Mouse (Mus musculus) spleen, postnatal 14 days (tissue): ENCODE data around the gene Ralgapa1.

ENCODE experiments used
- DNase-seq, 2 experiments: peaks; one replicate each; pipeline ENCODE4 v3.0.0; 2021 to 2022; ENCODE audit warnings: low spot score in 2 of 2

The Ralgapa1 gene

DNA sequence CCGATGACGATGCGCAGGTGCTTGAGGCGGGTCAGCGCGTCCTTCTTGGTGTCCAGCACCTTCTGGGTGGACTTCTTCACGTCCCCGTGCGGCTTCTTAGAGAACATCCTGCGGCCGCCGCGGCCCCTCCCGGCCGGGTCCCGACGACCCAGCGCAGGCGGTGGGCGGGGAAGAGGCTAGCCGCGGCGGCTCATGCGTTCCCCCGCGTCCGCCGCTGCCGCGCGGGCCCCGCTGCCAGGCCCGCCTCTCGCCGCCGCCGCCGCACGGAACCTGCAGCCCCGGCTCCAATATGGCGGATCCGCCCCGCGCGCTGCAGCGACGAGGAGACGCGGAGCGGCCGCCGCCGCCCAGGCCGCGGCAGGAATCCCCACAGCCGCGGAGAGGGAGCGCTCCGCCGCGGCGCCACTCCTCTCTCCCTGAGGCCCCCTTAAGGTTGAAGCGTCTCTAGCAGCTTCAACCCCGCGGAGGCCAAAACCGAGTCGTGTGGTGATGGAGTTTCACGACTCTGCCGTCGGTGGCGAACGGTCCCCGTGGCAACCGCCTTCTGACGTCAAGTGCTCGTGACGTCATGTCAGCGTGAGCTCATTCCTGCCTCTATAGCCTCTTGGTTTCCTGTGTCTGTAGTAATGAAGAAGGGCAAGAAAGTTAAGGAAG, at the start of gene Ralgapa1:
TSS of gene Ralgapa1 (minus strand) at position 507 of the 654 bp plus-strand sequence.
- DNase-seq, result peak; percentile 70 to 86

DNA sequence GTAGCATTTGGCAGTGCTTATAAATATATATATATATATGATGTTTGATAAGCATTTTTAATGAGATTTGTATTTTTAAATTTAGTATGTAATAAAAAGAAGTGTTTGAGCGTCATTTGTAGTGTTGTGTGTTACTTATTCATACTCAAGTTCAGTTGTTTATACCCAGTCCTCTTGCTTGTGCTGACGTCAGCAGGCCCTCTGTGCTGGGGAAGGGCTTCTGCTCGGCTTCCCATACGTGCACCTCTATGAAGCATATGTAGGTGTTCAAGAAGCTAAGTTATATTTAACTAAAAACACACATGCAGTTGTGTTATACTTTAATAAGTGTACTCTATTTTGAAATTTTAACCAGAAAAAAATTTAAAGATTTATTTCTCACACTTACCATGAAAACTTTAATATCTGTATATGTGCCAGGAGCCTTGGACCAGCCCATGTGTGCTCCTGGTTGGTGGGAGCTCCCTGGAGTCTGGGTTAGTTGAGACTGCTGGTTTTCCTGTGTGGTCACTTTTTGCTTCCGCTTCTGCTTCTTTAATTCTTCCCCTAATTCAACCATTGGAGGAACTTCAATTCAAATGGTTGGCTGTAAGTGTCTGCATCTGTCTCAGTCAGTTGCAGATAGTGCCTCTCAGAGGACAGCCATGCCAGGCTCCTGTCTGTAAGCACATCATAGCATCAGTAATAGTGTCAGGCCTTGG, 48.8 kb upstream of the Ralgapa1 start:
- no peak for DNase-seq

DNA sequence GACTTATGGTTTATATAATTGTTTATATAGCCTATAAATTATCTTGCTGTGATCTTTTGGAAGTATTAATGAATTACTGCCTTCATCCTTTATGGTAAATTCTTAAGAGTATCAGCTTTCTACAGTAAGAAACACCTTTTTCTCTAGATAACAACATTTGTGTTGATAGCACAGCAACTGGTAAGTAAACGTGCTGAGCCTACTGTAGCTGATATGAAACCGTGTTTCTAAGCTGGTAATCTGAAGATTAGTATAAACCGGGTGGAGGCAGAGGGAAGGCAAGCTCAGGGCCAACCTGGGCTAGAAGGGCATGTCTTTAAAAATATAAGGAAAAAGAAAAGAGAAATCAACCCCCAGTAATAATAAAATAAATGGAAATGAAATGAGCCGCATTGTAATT, 46.8 kb upstream of the Ralgapa1 start:
- no peak for DNase-seq

DNA sequence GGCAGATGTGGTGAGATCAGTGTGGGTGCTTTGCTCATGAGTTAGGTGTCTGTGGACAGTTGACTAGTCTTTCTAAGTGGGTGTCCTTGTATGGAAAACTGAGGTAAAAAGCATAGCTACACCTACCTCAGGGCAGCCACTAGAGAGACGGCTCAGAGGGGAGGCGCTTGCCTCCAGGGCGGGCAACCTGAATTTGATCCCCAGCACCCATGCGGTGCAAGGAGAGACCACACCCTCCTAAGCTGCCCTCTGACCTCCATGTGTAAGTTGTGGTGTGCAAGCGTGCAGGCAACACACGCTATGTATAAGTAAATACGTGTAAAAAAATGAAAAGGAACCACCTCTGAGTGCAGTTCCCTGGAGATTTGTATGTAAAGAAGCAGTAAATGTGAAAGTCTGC, 39.7 kb upstream of the Ralgapa1 start:
- no peak for DNase-seq

DNA sequence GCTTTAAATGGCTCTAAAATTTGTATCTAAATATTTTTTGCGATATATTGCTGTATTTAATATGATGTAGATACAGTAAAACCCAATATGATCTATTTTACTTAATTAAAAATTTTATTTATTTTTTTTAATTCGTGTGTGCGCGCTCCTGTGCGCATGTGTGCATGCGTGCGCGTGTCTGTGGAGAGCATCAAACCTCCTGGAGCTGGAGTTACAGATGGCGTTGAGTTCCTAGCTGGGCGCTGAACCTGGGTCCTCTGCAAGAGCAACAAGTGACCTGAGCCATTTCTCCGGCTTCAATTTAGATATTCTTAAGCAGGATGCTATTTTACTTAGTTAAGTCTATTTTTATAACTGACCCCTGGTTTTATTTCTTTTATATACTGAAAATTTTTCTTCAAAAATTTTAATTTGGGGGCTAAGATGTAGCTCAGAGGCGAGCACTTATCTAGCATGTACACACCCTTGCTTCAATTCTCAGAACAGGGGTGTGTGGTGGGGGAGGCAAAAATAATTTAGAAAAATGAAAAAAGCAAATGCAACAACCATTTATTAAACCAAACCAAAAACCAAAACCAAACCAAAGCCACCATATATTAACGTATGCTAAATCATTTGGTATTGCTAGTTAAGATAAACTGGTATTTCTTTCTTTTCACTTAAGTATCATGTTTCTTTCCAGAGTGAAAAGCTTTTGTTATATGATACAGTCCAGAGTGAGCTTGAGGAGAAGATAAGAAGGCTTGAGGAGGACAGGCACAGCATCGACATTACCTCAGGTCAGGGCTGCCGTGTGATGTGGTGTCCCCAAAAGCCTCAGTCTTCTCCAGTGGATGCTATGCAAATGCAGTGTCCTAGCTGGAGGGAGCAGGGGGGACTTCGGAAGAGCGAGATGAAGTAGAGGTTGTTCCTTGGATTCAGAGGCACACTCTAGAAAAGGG, 38.7 kb upstream of the Ralgapa1 start:
- no peak for DNase-seq

DNA sequence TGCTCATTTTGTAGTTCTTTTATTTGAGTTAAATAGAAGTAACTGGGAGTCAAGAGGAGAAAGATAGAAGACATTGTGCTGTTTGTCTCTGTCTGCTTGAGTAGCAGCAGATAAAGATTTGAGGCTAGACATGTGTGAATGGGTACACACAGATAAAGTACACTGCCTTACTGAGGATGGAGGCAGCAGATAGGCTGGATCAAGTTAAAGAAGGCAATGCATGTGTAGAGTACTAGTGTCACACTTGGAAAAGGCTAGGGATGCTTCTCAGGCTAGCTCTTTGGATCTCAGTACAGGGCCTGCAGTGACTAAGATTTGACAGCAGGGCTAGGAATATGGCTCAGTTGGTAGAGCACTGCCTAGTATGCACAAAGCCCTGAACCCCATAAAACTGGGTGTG, 29.7 kb upstream of the Ralgapa1 start:
- DNase-seq, result no peak

DNA sequence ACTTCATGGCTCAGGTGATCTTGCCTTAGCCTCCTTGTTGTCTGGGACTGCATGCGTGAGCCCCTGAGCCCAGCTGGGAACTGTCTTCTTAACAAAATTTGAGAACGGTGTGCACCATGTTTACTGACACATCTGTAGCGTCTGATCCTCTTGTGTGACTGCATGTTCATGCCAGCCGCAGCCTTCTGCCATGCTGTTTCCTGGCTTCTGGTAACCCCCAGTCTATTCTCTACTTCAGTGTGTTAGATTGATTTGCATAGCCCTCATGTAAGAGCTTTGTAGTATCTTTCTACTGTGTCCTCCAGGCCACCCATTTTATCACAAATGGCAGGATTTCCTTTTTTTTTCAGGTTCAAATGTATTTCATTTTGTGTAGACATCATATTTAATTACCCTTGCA, 26.9 kb upstream of the Ralgapa1 start:
- DNase-seq, result no peak

DNA sequence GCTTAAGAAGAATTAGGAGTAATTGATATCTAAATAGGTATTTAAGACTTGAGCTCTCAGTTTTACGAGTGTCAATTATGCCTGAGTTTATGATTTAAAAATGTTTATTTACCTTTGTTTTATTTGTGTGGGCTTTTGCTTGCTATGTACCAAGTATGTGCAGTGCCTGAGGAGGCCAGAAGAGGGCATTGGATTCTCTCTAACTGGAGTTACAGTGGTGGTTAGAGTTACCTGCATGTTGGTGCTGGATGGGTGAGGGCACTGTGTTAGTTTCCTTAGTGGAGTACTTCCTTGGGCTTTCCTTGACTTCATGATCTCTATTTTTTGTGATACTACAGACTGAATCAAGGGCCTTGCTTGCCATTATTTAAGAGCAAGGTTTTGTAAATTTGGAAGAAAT, 25.8 kb upstream of the Ralgapa1 start:
- DNase-seq, result no peak

DNA sequence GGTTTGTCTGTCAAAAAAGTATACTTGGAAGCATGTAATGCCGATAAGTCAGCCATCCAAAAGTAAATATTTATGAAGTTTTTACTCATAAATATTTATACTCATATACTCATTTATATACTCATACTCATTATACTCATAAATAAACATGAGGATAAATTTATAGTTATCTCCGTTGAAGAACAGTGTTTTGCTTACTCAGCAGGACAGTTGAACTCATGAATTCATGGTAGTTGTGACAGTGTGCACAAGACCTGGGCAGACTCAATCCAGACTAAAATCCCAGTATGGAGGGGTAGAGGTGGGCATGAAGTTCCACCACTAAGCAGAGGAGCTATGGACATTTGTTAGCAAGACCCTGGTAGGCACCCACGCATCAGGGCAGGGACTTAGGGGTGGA, 16.5 kb upstream of the Ralgapa1 start:
- no peak for DNase-seq

DNA sequence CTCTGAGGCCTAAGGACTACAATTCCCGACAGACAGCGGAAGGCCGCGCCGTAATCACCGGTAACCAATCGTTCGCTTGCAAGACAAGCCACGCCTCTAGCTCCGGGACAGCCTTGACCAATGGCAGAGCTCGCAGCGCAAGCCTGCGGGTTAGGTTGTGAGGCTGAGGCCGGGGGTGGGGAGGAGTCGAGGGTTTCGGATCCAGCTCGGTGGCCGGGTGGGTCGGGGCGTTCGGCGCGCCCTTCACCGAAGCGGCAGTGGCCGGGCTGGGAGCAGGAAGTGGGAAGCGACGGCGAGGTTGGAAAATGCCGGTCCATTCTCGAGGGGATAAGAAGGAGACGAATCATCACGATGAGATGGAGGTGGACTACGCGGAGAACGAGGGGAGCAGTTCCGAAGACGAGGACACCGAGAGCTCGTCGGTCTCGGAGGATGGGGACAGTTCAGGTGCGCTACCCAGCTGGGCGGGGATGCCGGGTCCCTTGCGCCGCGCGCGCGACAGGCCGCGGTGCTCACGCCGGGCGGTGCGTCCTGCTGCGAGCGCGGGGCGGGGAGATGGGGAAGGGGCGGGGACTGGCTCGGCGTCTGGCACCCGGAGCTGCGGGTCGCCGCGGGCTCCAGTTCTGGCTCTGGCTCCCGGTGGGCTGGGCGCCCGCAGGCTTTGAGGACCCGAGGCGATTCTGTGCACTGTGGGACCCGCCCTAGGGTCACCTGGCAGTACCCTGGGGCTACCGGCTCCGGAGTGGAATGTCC, 15.4 kb upstream of the Ralgapa1 start, which contains the start of gene Brms1l:
TSS of gene Brms1l (plus strand) at position 126 of the 753 bp plus-strand sequence.
- DNase-seq, result peak; percentile 87 to 92

DNA sequence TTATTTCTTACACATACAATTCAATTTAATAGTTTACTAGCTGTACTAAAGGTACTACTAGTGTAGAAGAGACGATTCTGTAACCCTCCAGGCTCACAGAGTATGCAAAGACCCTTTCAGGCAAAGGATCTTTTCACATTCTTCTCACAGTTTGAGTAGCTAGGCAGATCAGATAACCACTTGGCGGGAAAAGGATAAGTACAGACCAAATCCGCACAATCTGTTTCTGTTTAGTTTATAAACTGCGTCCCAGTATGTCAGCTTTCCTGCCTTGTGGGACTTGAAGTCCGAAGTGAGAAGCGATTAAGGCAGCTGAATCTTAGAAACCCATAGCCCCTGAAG, 14.9 kb upstream of the Ralgapa1 start:
- no peak for DNase-seq

DNA sequence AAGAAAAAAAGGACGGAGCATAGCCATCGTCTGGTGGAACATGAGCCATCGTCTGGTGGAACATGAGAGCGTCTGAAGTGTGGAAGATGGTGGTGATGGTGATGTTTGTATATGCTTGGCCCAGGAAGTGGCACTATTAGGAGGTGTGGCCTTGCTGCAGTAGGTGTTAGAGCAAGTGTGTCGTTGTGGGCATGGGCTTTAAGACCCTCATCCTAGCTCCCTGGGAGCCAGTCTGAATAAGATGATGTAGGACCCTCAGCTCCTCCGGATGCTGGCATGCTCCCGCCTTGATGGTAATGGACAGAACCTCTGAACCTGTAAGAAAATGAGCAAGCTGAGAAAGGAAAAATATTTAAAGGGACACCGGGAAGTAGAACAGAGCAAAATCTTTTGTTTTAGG, 13.9 kb upstream of the Ralgapa1 start:
- DNase-seq, result no peak

DNA sequence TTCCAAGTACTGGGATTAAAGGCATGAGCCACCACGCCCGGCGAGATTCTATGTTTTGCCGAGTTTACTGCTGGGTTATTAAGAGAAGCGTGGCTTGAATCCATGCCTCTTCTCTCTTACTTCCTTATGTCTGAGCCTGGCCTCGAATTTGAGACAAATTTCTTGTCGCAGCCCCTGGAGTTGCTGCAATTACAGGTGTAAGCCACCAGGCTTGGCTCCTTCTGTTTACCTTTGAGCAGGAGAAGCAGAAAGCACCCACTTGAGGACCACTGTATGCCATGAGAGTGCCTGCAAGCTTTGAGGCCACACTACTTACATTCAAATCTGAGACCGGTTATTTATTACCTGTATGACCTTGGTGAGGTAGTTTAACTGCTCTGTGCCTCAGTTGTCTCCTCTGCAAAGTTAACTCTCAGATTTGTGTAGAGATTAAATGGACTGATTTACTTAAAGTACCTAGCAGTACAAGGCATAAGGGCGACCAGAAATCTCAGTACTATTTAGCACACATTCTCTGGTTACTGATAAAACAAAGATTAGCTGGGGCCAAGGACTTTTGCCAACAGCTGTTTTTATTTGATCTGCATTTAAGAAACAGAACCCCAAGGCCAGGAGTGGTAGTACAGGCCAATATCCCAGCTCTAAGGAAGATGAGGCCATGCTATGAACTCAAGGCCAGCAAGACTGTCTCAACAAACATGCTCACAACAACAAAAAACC, 13.1 kb upstream of the Ralgapa1 start:
- DNase-seq, result no peak

DNA sequence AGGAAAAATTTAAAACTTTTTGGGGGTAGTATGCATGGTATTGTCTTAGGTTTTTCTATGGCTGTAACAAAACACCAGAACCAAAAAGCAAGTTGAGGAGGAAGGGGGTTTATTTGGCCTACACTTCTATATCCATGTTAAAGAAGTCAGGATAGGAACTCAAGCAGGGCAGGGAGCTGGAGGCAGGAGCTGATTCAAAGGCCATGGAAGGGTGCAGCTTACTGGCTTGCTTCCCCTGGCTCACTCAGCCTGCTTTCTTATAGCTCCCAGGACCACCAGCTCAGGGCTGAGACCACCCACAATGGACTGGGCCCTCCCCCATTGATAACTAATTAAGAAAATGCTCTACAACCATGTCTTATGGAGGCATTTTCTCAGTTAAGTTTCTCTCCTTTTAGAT, 12.0 kb upstream of the Ralgapa1 start:
- no peak for DNase-seq

DNA sequence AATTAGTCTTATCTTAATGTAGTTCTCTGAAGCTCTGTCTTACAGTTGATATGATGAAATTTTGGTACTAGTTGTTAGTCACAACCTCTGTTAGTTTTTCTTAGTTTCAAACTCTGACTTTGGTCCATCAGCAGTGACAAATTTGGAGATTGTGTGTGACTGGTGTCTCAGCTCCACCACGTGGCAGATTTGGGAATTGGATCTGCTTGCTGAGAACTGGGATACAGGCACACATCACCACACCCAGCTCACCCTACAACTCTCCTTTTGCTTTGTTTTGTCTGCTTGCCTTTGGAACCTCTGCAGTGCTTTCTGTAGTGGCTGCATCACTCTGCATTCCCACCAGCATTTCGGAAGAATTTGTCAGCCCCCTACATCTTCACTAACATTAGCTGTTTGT, 10.1 kb upstream of the Ralgapa1 start:
- DNase-seq, result peak; percentile 29 to 40

DNA sequence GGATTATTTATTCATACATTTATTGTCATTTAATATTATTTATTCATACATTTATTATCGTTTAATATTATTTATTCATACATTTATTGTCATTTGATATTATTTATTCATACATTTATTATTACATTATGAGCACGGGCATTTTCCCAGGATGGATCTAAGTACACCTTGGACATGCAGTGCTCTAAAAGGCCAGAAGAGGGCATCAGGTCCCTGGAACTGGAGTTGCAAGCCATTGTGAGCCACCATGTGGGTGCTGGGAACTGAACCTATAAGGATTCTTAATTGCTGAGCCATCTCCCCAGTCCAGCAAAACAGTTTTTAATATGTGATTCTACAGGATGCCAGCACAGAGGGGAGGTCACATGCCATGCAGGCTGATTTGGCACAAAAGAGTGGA, 4.6 kb upstream of the Ralgapa1 start:
- no peak for DNase-seq

DNA sequence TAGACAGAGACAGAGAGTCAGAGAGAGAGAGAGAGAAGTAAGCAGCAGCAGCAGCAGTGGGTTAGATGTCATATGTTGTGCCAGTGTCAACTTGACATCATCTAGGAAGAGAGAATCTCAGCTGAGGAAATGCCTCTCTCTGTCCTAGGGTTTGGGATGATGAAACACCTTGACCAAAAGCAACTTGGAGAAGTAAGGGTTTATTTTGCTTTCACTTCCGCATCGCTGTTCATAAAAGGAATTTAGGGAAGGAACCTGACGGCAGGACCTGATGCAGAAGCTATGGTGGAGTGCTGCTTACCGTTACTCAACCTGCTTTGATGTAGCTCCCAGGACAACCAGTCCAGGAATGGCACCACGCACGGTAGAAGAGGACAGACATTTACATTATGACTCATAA, 3.1 kb upstream of the Ralgapa1 start:
- DNase-seq, result no peak

DNA sequence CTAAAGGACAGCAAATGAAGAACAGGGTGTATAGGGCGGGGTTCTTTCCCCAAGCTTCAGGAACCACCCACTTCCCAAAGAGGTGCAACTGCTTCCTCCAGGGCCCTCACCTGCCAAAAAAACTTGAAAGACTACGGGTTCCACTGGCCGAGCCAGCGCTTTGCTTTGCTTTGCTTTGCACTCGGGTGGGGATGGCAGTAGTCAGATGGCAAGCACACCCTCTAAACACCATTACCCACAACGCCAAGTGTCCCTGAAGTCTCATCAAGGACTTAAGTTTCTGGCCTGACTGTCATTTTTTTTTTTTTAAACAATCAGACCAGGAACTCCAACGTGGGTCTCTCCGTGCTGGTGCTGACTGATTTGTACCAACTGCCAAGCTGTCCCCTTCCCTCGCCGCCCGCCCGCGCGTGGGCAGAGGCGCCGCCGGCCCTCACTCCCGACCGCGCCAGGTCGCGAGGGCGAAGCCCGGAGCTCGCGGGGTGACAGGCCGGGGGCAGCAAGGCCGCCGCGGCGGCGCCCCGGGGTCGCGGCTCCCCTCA, 777 bp downstream of the Ralgapa1 start:
- DNase-seq, result peak; percentile 9

DNA sequence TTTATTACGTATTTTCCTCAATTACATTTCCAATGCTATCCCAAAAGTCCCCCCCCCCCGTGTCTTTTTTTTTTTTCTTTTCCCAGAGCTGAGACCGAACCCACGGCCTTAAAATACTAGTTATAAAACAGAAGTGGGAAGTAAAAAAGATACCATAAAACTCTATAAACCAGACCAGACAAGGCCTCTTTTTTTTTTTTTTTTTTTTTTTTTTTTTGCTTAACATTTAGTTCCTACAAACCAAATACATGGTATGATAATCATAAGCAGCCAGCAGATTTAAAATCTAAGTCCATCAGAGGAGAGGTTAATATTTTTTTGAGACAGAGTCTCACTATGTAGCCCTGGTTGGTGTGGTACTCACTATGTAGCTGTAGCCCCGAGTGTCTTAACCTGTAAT, 4.5 kb downstream of the Ralgapa1 start:
- no peak for DNase-seq

DNA sequence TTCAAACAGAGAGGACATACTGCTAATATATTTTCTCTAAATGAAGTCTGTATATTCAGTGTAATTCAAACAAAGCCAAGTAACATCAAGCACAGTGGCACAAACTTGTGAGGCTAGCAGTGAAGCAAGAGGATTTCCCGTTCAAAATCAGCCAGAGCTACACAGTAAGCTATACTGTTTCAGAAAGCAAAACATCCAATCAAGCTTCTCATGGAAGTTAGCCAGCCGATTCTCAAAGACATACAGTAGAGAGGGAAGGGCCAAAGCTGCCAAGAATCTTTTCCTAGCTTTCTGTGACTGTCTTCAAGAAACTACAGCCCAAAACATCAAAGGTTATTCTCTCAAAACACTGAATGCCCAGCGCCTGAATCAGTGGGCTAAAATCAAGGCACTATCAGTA, 15.9 kb downstream of the Ralgapa1 start:
- DNase-seq, result no peak

DNA sequence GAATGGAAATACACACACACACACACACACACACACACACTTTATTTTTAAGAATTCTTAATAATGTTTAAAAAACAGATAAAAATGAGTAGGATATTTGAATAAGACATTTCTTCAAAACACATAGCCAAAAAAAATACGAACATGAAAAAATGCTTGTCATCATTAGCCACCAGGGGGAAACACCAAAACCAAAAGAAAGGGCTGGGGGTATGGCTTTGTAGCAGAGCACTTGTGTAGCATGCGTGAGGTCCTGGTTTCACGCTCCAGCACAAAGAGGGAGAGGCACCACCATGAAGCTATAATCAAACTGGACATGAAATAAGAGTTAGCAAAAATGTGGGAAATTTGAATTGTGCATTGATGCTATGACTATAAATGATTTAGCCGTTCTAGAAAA, 19.8 kb downstream of the Ralgapa1 start:
- no peak for DNase-seq
